9 mouse cellular contexts compared by ENCODE assay signal in genomic region chr11:23149556-23150244, GRCm38 (mm10).
A peak's percentile ranks its signal among the peaks of the same experiment; 100 is the strongest.
DNase-seq lines count a peak whose midpoint lies in the region; ATAC-seq and TF ChIP-seq lines count a peak whose summit lies in the region.
"Had no signal": no experiment of that assay in that cellular context is flagged by ENCODE, and none has a peak within 500 bp of the region (broad histone marks: within the 10 kb centered on the region; RNA-seq: fewer than 3 reads in every experiment).

No protein-coding gene starts in this region.

- H3K27ac ChIP-seq in left cerebral cortex, adult 2 months = no peak overlapping the region
- H3K27ac ChIP-seq in MEL (ENCODE audit: control insufficient read depth, low read depth, low read length) = no peak overlapping the region
- no peak overlapping the region for H3K27ac ChIP-seq in hindbrain, embryonic 15.5 days (replicated peaks)

- no peaks in the 10 kb centered on the region for H3K79me2 ChIP-seq in MEL (ENCODE audit: control insufficient read depth, insufficient read depth, low read length, poor library complexity)

- TF ChIP-seq EP300 in MEL (IDR thresholded peaks at IDR 0.05; ENCODE audit: low read depth in 1 of 2, low read length in 2 of 2) = no peak

- no peaks in the 10 kb centered on the region; a peak in 1 of 4 replicates for H3K27me3 ChIP-seq in MEL (ENCODE audit: control insufficient read depth in 1 of 2, insufficient read depth in 2 of 2, low read length in 2 of 2)
- no peaks in the 10 kb centered on the region for H3K27me3 ChIP-seq in hindbrain, embryonic 15.5 days

- TF ChIP-seq CTCF in left cerebral cortex, adult 2 months (IDR thresholded peaks at IDR 0.05) = peak; percentile 76
- peak; percentile 1 to 89 (median 71); a peak in 4 of 6 replicates for TF ChIP-seq CTCF in MEL (IDR thresholded peaks at IDR 0.05 in 2 of 3, conservative IDR thresholded peaks at IDR 0.05 in 1 of 3; ENCODE audit: control insufficient read depth in 1 of 3, insufficient read depth in 1 of 3, low read depth in 2 of 3, low read length in 3 of 3, poor library complexity in 1 of 3, severe bottlenecking in 1 of 3)

- no peaks in the 10 kb centered on the region for H3K4me1 ChIP-seq in MEL (ENCODE audit: control insufficient read depth in 1 of 2, insufficient read depth in 2 of 2, low read length in 2 of 2)
- H3K4me1 ChIP-seq in hindbrain, embryonic 15.5 days (replicated peaks) = no peaks in the 10 kb centered on the region

- no peaks in the 10 kb centered on the region for H3K9me3 ChIP-seq in MEL (replicated peaks; ENCODE audit: insufficient read depth, low read length)
- H3K9me3 ChIP-seq in hindbrain, embryonic 15.5 days = no peaks in the 10 kb centered on the region

- no peak overlapping the region for H3K4me3 ChIP-seq in left cerebral cortex, adult 2 months
- H3K4me3 ChIP-seq in MEL (ENCODE audit: control insufficient read depth in 1 of 2, insufficient read depth in 1 of 2, low read depth in 2 of 2, low read length in 2 of 2) = no peak overlapping the region
- no peak overlapping the region for H3K4me3 ChIP-seq in hindbrain, embryonic 15.5 days
- H3K4me3 ChIP-seq: erythroblast, embryonic 14.5 days had no signal

- no peak for TF ChIP-seq POLR2A in MEL (IDR thresholded peaks at IDR 0.05; ENCODE audit: control insufficient read depth in 1 of 2, insufficient read depth in 1 of 2, low read depth in 1 of 2, low read length in 2 of 2, poor library complexity in 1 of 2)

- intact Hi-C loops in left cerebral cortex, adult 2 months (cut with DNase I) = loop anchor here (2.0 to 5.0 kb wide), 2 partner anchors 108 to 123 kb away; partner anchors contain the start of gene Xpo1

- no peak overlapping the region for H3K4me2 ChIP-seq in hindbrain, embryonic 15.5 days

- ATAC-seq in hindbrain, embryonic 15.5 days (ENCODE audit: low FRiP score, low read depth) = peak; percentile 59; the same call in 1 of the 2 replicates
- ATAC-seq in megakaryocyte progenitor cell, adult 5-6 weeks (replicated peaks; ENCODE audit: poor library complexity) = peak; percentile 79

- WGBS in hindbrain, embryonic 15.5 days = 69% methylated on average over 5 of the region's 5 CpGs

- no peak overlapping the region for H3K9ac ChIP-seq in MEL (ENCODE audit: control insufficient read depth, low read depth, low read length, poor library complexity, severe bottlenecking)
- H3K9ac ChIP-seq in hindbrain, embryonic 15.5 days = no peak overlapping the region

- no peaks in the 10 kb centered on the region for H3K36me3 ChIP-seq in MEL (ENCODE audit: control insufficient read depth in 1 of 2, insufficient read depth in 2 of 2, low read length in 2 of 2)
- H3K36me3 ChIP-seq in hindbrain, embryonic 15.5 days = no peaks in the 10 kb centered on the region

- TF ChIP-seq RAD21 in MEL (IDR thresholded peaks at IDR 0.05; ENCODE audit: low read depth, low read length) = peak; percentile 96

- no peak for DNase-seq in left cerebral cortex, adult 2 months (ENCODE audit: extremely low spot score in 1 of 2, low spot score in 2 of 2)
- DNase-seq in left cerebral cortex, adult 18-20 months (ENCODE audit: low spot score in 2 of 2) = no peak
- peak; percentile 77 for DNase-seq in MEL (ENCODE audit: low read depth, low spot score)
- DNase-seq in cerebellum, postnatal 25 days = peak; percentile 5 to 9
- DNase-seq in spleen, adult 12 weeks (ENCODE audit: low spot score) = no peak
- DNase-seq in frontal cortex, postnatal 25 days (ENCODE audit: low spot score in 2 of 2) = no peak

TF ChIP-seq in MEL, 35 proteins besides CTCF, POLR2A, EP300 and RAD21:
- TF ChIP-seq ZC3H11A (IDR thresholded peaks at IDR 0.05; ENCODE audit: low read depth, low read length) (peak; percentile 91), UBTF (IDR thresholded peaks at IDR 0.05; ENCODE audit: borderline replicate concordance, insufficient read depth, low read depth, low read length) (no peak), GATA1 (IDR thresholded peaks at IDR 0.05; ENCODE audit: low read depth, low read length) (peak; percentile 70), CHD2 (IDR thresholded peaks at IDR 0.05; ENCODE audit: low read length) (no peak), ZNF384 (IDR thresholded peaks at IDR 0.05; ENCODE audit: low read depth, low read length) (peak; percentile 46; the same call in 1 of the 2 replicates), SMC3 (IDR thresholded peaks at IDR 0.05; ENCODE audit: low read depth, low read length) (peak; percentile 92), MYB (IDR thresholded peaks at IDR 0.05; ENCODE audit: low read depth, low read length) (no peak)

Comparison
In these comparisons a context has a peak if more than half of its experiments do, and no peak if none do; other contexts are left out.
1. DNase-seq: peak in MEL (single experiment) and cerebellum, postnatal 25 days (2 of 2); none in left cerebral cortex, adult 2 months (0 of 2), left cerebral cortex, adult 18-20 months (0 of 2), spleen, adult 12 weeks (single experiment) and frontal cortex, postnatal 25 days (0 of 2).